Mouse (Mus musculus) heart, embryonic 11.5 days (tissue): ENCODE results near the gene Plin5. TPM values are rescaled to one million over a fixed set of nuclear protein-coding genes. Genes with fewer than 3 reads are reported as not detected.
A peak's percentile ranks its signal among the peaks of the same experiment; 100 is the strongest.

Source experiments
- ATAC-seq: fragments of 200-750 bp; cut with Nextera tagmentation; replicated peaks from 2 replicates; pipeline ENCODE4 v1.8.0; 2017; ENCODE audit warnings: moderate library complexity; ENCODE audit not compliant: insufficient number of reproducible peaks, low FRiP score, low TSS enrichment
- H3K27ac ChIP-seq: fragments of 300-500 bp; sonication (generic); 2 replicates; pipeline ENCODE4 v1.5.1; 2014; ENCODE audit warnings: mild to moderate bottlenecking, low read depth, low read length
- H3K27me3 ChIP-seq: fragments of 300-500 bp; sonication (generic); 2 replicates; pipeline ENCODE4 v1.6.1; 2014; ENCODE audit warnings: mild to moderate bottlenecking, low read length, mixed read lengths; ENCODE audit not compliant: control insufficient read depth, insufficient read depth
- H3K36me3 ChIP-seq: fragments of 300-500 bp; sonication (generic); 2 replicates; pipeline ENCODE4 v1.6.1; 2014; ENCODE audit warnings: mild to moderate bottlenecking, low read length, moderate library complexity, mixed read lengths; ENCODE audit not compliant: control insufficient read depth, insufficient read depth
- H3K4me1 ChIP-seq: fragments of 300-500 bp; sonication (generic); 2 replicates; pipeline ENCODE4 v1.6.1; 2014; ENCODE audit warnings: low read length; ENCODE audit not compliant: control insufficient read depth, insufficient read depth
- H3K4me2 ChIP-seq: fragments of 300-500 bp; sonication (generic); 2 replicates; pipeline ENCODE4 v1.6.1; 2014; ENCODE audit warnings: mild to moderate bottlenecking, moderate library complexity
- H3K4me3 ChIP-seq: fragments of 300-500 bp; sonication (generic); 2 replicates; pipeline ENCODE4 v1.5.1; 2014; ENCODE audit warnings: low read depth, low read length
- H3K9ac ChIP-seq: fragments of 300-500 bp; sonication (generic); 2 replicates; pipeline ENCODE4 v1.6.1; 2014; ENCODE audit warnings: mild to moderate bottlenecking, low read depth, low read length, moderate library complexity
- H3K9me3 ChIP-seq: fragments of 300-500 bp; sonication (generic); replicated peaks from 2 replicates; pipeline ENCODE4 v1.6.1; 2016; ENCODE audit warnings: low read length; ENCODE audit not compliant: control insufficient read depth
- WGBS: fragments of 180-500 bp; shearing (Covaris S2); extraction: QIAGEN DNeasy Blood & Tissue Kit; methylation state at CpG from one replicate; pipeline ENCODE4 v1.1.7; 2014; ENCODE audit not compliant: insufficient replicate concordance; 5-methylcytosine and 5-hydroxymethylcytosine counted together
- polyA plus RNA-seq: library from polyadenylated mRNA; unstranded; fragments of >200 nt; fragmentation: Nextera tagmentation; extraction: Ambion mirVana; gene quantifications from 2 replicates; pipeline ENCODE4 v1.2.1, GENCODE M21; 2014

Plin5 gene
- polyA plus RNA-seq, result 0.18 and 0.33 TPM in 2 replicates

DNA sequence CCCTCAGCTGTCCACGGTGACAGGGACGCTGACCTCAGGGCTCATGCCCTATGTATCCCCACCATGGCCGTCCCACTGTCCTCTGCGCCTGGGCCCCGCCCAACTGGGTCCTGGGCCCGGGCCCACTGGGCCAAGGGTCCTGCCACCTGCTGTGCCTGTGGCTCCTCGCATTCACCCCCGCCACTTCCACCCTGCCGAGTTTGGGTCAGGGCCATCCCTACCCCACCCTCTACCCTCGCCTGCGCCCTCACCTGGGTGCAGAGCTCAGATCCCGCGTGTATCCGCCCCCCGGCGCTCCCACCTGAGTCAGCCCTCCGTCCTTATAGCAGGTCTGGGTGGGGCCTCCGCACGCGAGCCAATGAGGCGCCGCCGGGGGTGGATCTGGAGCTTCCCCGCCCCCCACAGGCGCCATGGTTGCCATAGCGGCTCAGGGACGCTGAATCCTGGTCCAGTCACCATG is at the start of gene Plin5:
Gene Plin5 (minus strand): TSS at position 346 of the 460 bp plus-strand sequence.
- H3K27me3 ChIP-seq, result peaks cover 60% of the 10 kb centered on the region
- peak within 1 kb of the TSS; percentile 32 for H3K4me3 ChIP-seq
- 2% methylated on average over 27 of the region's 27 CpGs for WGBS
- peaks cover 20% of the 10 kb centered on the region for H3K4me1 ChIP-seq
- peak within 1 kb of the TSS; percentile 66 for H3K4me2 ChIP-seq
- H3K36me3 ChIP-seq, result no peaks in the 10 kb centered on the region
- peak; percentile 36; the same call in 1 of the 2 replicates for ATAC-seq
- 0 out of 2 replicates have a peak within 1 kb of the TSS, but pooled peaks have one; percentile 34 for H3K9ac ChIP-seq
- H3K9me3 ChIP-seq, result peaks cover 5% of the 10 kb centered on the region; the same call in 1 of the 2 replicates
- no peak within 1 kb of the TSS for H3K27ac ChIP-seq

DNA sequence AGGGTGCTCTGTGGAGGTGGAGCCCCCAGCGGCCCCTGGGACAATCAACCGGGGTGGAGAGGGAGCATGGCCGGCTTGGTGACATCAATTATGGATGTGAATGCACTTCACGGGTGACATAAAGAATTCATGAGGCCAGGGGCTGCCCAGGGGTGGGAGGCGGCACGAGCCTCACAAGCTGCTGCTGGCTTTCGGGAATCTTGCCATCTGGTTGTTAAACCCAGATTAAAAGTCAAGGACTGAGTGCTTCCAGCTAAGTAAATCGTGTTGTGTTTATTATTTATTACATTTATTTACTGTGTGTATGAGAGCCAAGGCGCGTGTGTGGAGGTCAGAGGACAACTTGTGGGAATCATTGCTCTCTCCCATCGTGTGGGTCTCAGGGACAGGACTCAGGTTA is 48.3 kb upstream of the Plin5 start:
- no peak overlapping the region for H3K27ac ChIP-seq
- H3K9me3 ChIP-seq, result no peaks in the 10 kb centered on the region
- 66% methylated on average over 11 of the region's 11 CpGs for WGBS
- H3K4me1 ChIP-seq, result peaks cover 16% of the 10 kb centered on the region
- no peak overlapping the region for H3K9ac ChIP-seq
- no peaks in the 10 kb centered on the region for H3K36me3 ChIP-seq
- no peaks in the 10 kb centered on the region for H3K27me3 ChIP-seq
- H3K4me2 ChIP-seq, result no peak overlapping the region
- no peak for ATAC-seq
- H3K4me3 ChIP-seq, result no peak overlapping the region

DNA sequence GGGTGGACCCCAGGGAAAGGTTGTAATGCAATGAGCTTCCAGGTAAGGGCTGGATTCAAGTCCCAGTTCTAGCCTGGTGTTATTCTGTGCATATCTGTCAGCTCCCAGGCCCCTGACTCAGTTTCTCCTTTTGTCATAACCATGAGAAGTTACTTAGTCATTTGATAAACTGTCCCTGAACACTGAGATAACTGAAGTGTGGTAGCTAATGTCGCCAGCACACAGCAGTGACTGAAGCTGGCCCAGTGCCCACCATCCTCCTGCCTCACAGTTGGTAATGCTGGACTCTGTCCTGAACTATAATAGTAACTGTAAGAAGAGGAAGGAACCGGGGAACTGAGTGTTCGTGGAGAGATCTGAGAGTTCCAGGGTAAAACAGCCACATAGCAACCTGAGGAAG is 47.1 kb upstream of the Plin5 start:
- no peak overlapping the region for H3K27ac ChIP-seq
- 69% methylated on average over 3 of the region's 3 CpGs for WGBS
- no peak for ATAC-seq

DNA sequence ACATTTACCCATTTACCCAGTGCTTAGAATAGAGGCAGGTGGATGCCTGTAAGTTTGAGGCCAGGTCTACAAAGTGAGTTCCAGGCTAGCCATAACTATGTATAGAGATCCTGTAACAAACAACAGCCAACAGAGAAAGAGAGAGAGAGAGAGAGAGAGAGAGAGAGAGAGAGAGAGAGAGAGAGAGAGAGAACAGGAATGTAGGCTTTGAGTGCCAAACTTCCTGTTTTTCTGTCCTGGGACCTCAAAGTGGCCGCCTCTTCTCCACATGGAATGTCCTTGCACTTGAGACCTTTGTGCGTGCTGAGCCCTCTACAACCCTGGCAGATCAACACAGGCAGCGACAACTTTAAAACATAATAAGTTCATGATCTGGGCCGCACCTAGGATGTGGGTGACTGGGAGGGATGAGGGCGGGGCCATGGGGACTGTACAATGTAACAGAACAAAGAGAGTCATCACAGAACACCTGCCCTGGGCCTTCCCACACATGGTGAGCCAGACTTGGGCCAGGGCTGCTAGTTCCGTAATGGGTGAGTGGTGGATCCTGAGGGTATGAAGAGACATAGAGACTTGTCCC is 46.2 kb upstream of the Plin5 start:
- Histone ChIP-seq H3K27me3 (peaks cover 8% of the 10 kb centered on the region), H3K4me3 (no peak overlapping the region), H3K9me3 (no peaks in the 10 kb centered on the region), H3K9ac (no peak overlapping the region), H3K36me3 (no peaks in the 10 kb centered on the region), H3K4me2 (no peak overlapping the region), H3K4me1 (peaks cover 8% of the 10 kb centered on the region), H3K27ac (no peak overlapping the region)
- 70% methylated on average over 6 of the region's 6 CpGs for WGBS
- ATAC-seq, result no peak

More for the DNA sequence above, 47.1 kb upstream of the Plin5 start:
- no peak overlapping the region for H3K9ac ChIP-seq
- H3K27me3 ChIP-seq, result 0 out of 2 replicates have a peak, but pooled peaks cover 2% of the 10 kb centered on the region
- H3K4me3 ChIP-seq, result no peak overlapping the region
- no peaks in the 10 kb centered on the region for H3K9me3 ChIP-seq
- H3K4me1 ChIP-seq, result peaks cover 8% of the 10 kb centered on the region
- H3K36me3 ChIP-seq, result no peaks in the 10 kb centered on the region
- no peak overlapping the region for H3K4me2 ChIP-seq

DNA sequence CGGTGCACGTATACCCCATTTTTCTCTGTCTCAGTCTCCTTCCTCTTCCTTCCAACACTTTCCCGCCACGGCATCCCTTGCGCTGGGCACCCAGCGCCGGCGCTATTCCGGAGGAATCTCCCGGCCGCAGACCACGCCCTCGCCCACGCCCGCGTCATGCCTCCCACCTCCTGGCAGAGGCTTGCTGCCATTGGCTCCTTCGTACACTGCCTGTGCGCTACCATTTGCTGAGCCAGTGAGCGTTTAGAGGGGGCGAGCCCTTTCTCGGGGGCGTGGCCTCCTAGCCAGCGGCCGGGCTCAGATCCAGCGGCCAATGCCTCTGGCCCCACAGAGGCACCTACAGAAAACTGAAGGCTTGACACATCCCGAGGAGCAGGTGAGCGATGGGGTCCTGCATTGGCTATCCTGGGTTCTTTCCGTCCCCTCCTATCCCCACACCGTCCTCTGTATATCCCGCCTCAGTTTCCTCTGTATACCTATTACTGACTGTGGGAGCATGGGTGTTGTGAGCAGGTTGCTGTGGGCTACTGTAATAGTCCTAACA is 44.9 kb upstream of the Plin5 start, which contains the start of gene Tnfaip8l1:
Gene Tnfaip8l1 (plus strand): TSS at position 247 of the 544 bp plus-strand sequence.
- no peaks in the 10 kb centered on the region for H3K9me3 ChIP-seq
- whole genome bisulfite sequencing, result under 1% methylated on average over 30 of the region's 30 CpGs
- H3K4me3 ChIP-seq, result peak within 1 kb of the TSS; percentile 44
- no peaks in the 10 kb centered on the region for H3K36me3 ChIP-seq
- H3K27me3 ChIP-seq, result peaks cover 20% of the 10 kb centered on the region
- H3K9ac ChIP-seq, result peak within 1 kb of the TSS; percentile 66
- peak within 1 kb of the TSS; percentile 90 for H3K4me2 ChIP-seq
- H3K27ac ChIP-seq, result no peak within 1 kb of the TSS
- peaks cover 8% of the 10 kb centered on the region for H3K4me1 ChIP-seq
- peak; percentile 95 for ATAC-seq

DNA sequence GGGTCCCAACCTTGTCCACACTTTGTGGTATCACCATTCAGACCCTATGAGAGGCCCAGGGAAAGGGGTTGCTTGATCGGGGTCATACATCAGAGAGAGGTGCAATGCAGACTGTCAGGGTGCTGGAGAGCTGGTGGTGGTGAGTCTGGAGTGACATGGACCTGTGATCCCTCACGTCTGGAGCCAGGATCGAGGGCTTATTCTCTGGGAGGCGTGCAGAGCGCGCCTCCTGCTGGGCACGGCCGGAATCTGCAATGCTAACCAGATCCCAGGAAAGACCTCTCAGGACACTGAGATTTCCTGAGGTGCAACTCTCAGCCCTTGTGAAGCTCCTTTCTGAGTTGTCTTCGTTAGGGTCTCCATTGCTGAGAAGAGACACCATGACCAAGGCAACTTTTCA is 42.3 kb upstream of the Plin5 start:
- no peaks in the 10 kb centered on the region for H3K9me3 ChIP-seq
- H3K36me3 ChIP-seq, result no peaks in the 10 kb centered on the region
- H3K9ac ChIP-seq, result no peak overlapping the region
- no peak overlapping the region for H3K4me2 ChIP-seq
- no peak for ATAC-seq
- H3K4me3 ChIP-seq, result no peak overlapping the region
- no peak overlapping the region for H3K27ac ChIP-seq
- H3K27me3 ChIP-seq, result peaks cover 46% of the 10 kb centered on the region
- peaks cover 8% of the 10 kb centered on the region for H3K4me1 ChIP-seq
- WGBS, result 2% methylated on average over 9 of the region's 9 CpGs

DNA sequence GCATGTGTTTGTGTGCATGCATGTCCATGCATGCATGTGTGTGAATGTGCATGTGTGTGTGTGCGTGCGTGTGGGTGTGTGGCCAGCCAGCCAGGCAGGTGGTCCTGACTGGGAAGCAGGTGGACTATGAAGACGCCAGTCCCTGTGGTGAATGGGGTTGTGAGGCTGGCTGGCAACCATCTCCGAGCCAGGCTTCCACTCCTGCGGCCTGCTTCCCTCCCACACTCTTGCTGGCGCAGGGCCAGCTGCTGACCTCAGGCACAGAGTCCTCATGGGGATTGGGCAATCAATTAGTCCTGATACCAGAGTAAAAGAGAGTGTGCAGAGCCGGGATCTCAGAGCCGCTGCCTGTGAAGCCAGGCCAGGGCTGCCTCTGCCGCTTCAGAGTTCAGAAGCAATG is 36.2 kb upstream of the Plin5 start:
- 0 out of 2 replicates have a peak, but pooled peaks have one; percentile 15 for ATAC-seq
- Histone ChIP-seq H3K36me3 (no peaks in the 10 kb centered on the region), H3K27me3 (peaks cover 75% of the 10 kb centered on the region), H3K27ac (no peak overlapping the region), H3K4me3 (no peak overlapping the region), H3K9ac (no peak overlapping the region), H3K4me2 (no peak overlapping the region), H3K4me1 (peaks cover 3% of the 10 kb centered on the region; the same call in 1 of the 2 replicates), H3K9me3 (no peaks in the 10 kb centered on the region)
- 34% methylated on average over 9 of the region's 9 CpGs for WGBS

DNA sequence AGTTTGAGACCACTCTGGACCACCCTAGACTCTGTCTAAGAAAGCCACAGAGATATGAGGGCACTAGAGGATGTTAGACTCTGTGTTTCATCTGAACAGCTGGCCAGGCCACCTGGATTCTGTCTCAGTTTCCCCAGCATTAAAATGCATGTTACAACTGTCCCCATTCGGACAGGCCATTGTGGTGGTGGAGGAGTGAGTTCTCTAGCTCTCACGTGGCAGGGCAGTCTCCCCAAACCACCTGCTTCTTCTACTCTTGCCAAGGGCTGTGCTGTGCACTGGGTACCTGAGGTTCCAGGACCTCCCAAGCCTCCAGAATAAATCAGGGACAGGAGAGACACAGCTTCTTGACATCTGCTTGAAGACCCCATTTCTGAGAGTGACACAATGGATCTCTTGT is 32.5 kb upstream of the Plin5 start:
- Histone ChIP-seq H3K4me3 (no peak overlapping the region), H3K27ac (no peak overlapping the region)
- 29% methylated on average over 2 of the region's 2 CpGs for WGBS

More for the DNA sequence above, 32.5 kb upstream of the Plin5 start:
- no peak for ATAC-seq
- Histone ChIP-seq H3K9me3 (no peaks in the 10 kb centered on the region), H3K36me3 (no peaks in the 10 kb centered on the region), H3K4me1 (peaks cover 3% of the 10 kb centered on the region; the same call in 1 of the 2 replicates), H3K4me2 (no peak overlapping the region), H3K9ac (no peak overlapping the region), H3K27me3 (peaks cover 76% of the 10 kb centered on the region)
